ENCODE assay signal across 24 mouse cellular contexts in the genomic region with DNA sequence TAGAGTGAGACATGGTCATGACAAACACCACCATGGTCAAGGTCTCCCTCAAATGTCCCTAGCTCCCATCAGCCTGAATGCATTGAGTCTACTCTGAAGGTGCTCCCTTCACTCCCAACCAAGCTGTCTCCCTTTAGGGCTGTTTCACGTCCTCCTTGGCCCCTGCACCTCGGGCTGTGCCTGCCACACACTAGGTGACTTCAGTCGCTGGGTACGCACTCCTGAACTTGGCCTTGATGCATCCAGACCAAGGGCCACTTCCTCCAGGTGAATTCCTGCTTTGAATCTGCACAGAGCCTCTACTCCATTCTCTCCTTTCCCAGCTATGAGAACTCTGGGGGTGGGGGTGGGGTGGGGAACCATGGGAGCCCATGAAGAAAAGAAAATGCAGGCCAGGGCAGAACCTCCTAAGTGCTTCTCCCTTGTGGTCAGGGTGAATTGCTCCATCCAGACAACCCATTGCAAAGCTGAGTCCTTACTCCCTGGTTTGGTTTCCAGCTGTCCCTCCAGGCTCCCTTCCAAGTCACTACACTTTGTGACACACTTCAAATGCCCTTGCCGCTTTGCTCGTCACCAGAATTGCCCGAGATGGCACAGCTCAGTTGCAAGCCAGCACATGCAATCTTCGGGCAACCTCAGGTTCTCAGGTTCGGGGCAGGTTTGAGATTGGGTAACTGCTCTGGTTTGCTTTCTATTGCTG.
DNase-seq lines count a peak whose midpoint lies in the region; ATAC-seq and TF ChIP-seq lines count a peak whose summit lies in the region.
"Had no signal": no experiment of that assay in that cellular context is flagged by ENCODE, and none has a peak within 500 bp of the region (broad histone marks: within the 10 kb centered on the region; RNA-seq: fewer than 3 reads in every experiment).

No protein-coding gene starts in this region.

- ATAC-seq in kidney, embryonic 15.5 days (replicated peaks; ENCODE audit: low FRiP score) = no peak
- ATAC-seq in stomach, postnatal 0 days (ENCODE audit: low FRiP score, low TSS enrichment) = no peak
- ATAC-seq: CD4-positive, CD25-positive, alpha-beta regulatory T cell, adult 4 months; intestine, embryonic 15.5 days had no signal

- no peaks in the 10 kb centered on the region for H3K36me3 ChIP-seq in kidney, embryonic 15.5 days
- no peaks in the 10 kb centered on the region for H3K36me3 ChIP-seq in stomach, postnatal 0 days (ENCODE audit: control insufficient read depth, insufficient read depth, low read length)
- H3K36me3 ChIP-seq: hindbrain, embryonic 15.5 days; intestine, embryonic 15.5 days; limb, embryonic 12.5 days; midbrain, embryonic 12.5 days; neural tube, embryonic 12.5 days had no signal

- H3K4me3 ChIP-seq in kidney, embryonic 15.5 days (replicated peaks) = no peak overlapping the region
- no peak overlapping the region for H3K4me3 ChIP-seq in stomach, postnatal 0 days (ENCODE audit: low read depth, low read length)
- H3K4me3 ChIP-seq: heart, adult 2 months; hindbrain, embryonic 15.5 days; intestine, embryonic 15.5 days; limb, embryonic 12.5 days; midbrain, embryonic 12.5 days; neural tube, embryonic 12.5 days had no signal

- no peaks in the 10 kb centered on the region for H3K27me3 ChIP-seq in kidney, embryonic 15.5 days
- H3K27me3 ChIP-seq in stomach, postnatal 0 days (ENCODE audit: control insufficient read depth, insufficient read depth, low read length) = no peaks in the 10 kb centered on the region
- H3K27me3 ChIP-seq: hindbrain, embryonic 15.5 days; intestine, embryonic 15.5 days; limb, embryonic 12.5 days; midbrain, embryonic 12.5 days; neural tube, embryonic 12.5 days had no signal

- H3K27ac ChIP-seq in kidney, embryonic 15.5 days = no peak overlapping the region
- no peak overlapping the region for H3K27ac ChIP-seq in stomach, postnatal 0 days (replicated peaks)
- H3K27ac ChIP-seq: heart, adult 2 months; hindbrain, embryonic 15.5 days; intestine, embryonic 15.5 days; limb, embryonic 12.5 days; midbrain, embryonic 12.5 days; neural tube, embryonic 12.5 days had no signal

- no peak for TF ChIP-seq EP300 in stomach, postnatal 0 days (optimal IDR thresholded peaks at IDR 0.05)

- H3K4me2 ChIP-seq in kidney, embryonic 15.5 days = no peak overlapping the region
- no peak overlapping the region for H3K4me2 ChIP-seq in stomach, postnatal 0 days (replicated peaks; ENCODE audit: low read depth)
- H3K4me2 ChIP-seq: hindbrain, embryonic 15.5 days; intestine, embryonic 15.5 days; limb, embryonic 12.5 days; liver, embryonic 11.5 days; midbrain, embryonic 12.5 days; neural tube, embryonic 12.5 days had no signal

- 91% methylated on average over 9 of the region's 9 CpGs for WGBS in kidney, embryonic 15.5 days
- WGBS in stomach, postnatal 0 days = 87% methylated on average over 9 of the region's 9 CpGs

- H3K9me3 ChIP-seq in kidney, embryonic 15.5 days (replicated peaks) = 0 out of 2 replicates have a peak, but pooled peaks cover 5% of the 10 kb centered on the region
- no peaks in the 10 kb centered on the region for H3K9me3 ChIP-seq in stomach, postnatal 0 days (ENCODE audit: control insufficient read depth, low read length)
- H3K9me3 ChIP-seq: intestine, embryonic 15.5 days had no signal

- H3K4me1 ChIP-seq in kidney, embryonic 15.5 days = peaks cover 7% of the 10 kb centered on the region; the same call in 1 of the 2 replicates
- H3K4me1 ChIP-seq in stomach, postnatal 0 days (replicated peaks; ENCODE audit: control insufficient read depth, insufficient read depth) = no peaks in the 10 kb centered on the region
- H3K4me1 ChIP-seq: hindbrain, embryonic 15.5 days; intestine, embryonic 15.5 days; limb, embryonic 12.5 days; midbrain, embryonic 12.5 days; neural tube, embryonic 12.5 days had no signal

- DNase-seq in adrenal gland, adult 8-10 months = peak; percentile 35
- no peak for DNase-seq in adrenal gland, adult 18-20 months (ENCODE audit: low spot score in 2 of 2)
- peak; percentile 12 for DNase-seq in kidney, postnatal 10 days
- DNase-seq in urinary bladder, adult 2 months (ENCODE audit: low spot score) = peak; percentile 11
- no peak for DNase-seq in urinary bladder, postnatal 25 days (ENCODE audit: low spot score)
- peak; percentile 7 for DNase-seq in stomach, postnatal 0 days (ENCODE audit: low spot score)
- DNase-seq in c-Kit-positive CD71-positive TER-119-positive erythroid progenitor cells, embryonic 14.5 days (ENCODE audit: low spot score) = no peak
- DNase-seq: cerebellum, adult 11-12 months; cerebellum, postnatal 10 days; heart, adult 2 months; kidney, adult 9 months; kidney, postnatal 36 days; layer of hippocampus, postnatal 36 days; lung, adult 2 months; lung, postnatal 14 days; right cerebral cortex, postnatal 25 days had no signal

- TF ChIP-seq CTCF in stomach, postnatal 0 days (IDR thresholded peaks at IDR 0.05; ENCODE audit: low read depth) = no peak

- no peak overlapping the region for H3K9ac ChIP-seq in kidney, embryonic 15.5 days
- no peak overlapping the region for H3K9ac ChIP-seq in stomach, postnatal 0 days (ENCODE audit: low read length)
- H3K9ac ChIP-seq: hindbrain, embryonic 15.5 days; intestine, embryonic 15.5 days; limb, embryonic 12.5 days; midbrain, embryonic 12.5 days; neural tube, embryonic 12.5 days had no signal

Comparison
In these comparisons a context has a peak if more than half of its experiments do, and no peak if none do; other contexts are left out.
1. DNase-seq: peak in adrenal gland, adult 8-10 months (single experiment), kidney, postnatal 10 days (single experiment), urinary bladder, adult 2 months (single experiment) and stomach, postnatal 0 days (single experiment); none in adrenal gland, adult 18-20 months (0 of 2), urinary bladder, postnatal 25 days (single experiment) and c-Kit-positive CD71-positive TER-119-positive erythroid progenitor cells, embryonic 14.5 days (single experiment).